Mouse (Mus musculus) forebrain, embryonic 14.5 days (tissue): ENCODE measurements at regions not wholly inside any gene's neighbourhood (a gene's known extent, or its start where the extent isn't known, plus 50 kb on each side); places are given as distances from the start of the nearest gene placed in this dataset.
A peak's percentile ranks its signal among the peaks of the same experiment; 100 is the strongest.

Experiments used
- ATAC-seq: fragments of 200-750 bp; cut with Nextera tagmentation; 2 replicates; pipeline ENCODE4 v1.8.0; 2017; ENCODE audit warnings: mild to moderate bottlenecking, moderate library complexity
- DNase-seq: peaks from one replicate; pipeline ENCODE4 v3.0.0-alpha.2; 2015; ENCODE audit warnings: low spot score
- H3K27ac ChIP-seq: fragments of 300-500 bp; sonication (generic); 2 replicates; pipeline ENCODE4 v1.5.1; 2014; ENCODE audit warnings: low read depth, mild to moderate bottlenecking, control low read depth, low read length, moderate library complexity
- H3K27me3 ChIP-seq: fragments of 300-500 bp; sonication (generic); replicated peaks from 2 replicates; pipeline ENCODE4 v1.6.1; 2014; ENCODE audit warnings: low read length, control low read depth, mixed read lengths; ENCODE audit not compliant: control insufficient read depth, insufficient read depth
- H3K36me3 ChIP-seq: fragments of 300-500 bp; sonication (generic); 2 replicates; pipeline ENCODE4 v1.6.1; 2014; ENCODE audit warnings: low read length, control low read depth; ENCODE audit not compliant: control insufficient read depth, insufficient read depth
- H3K4me1 ChIP-seq: fragments of 300-500 bp; sonication (generic); 2 replicates; pipeline ENCODE4 v1.6.1; 2014; ENCODE audit warnings: antibody characterized with exemption, low read length, control low read depth; ENCODE audit not compliant: control insufficient read depth, insufficient read depth
- H3K4me2 ChIP-seq: fragments of 300-500 bp; sonication (generic); 2 replicates; pipeline ENCODE4 v1.6.1; 2014; ENCODE audit warnings: mild to moderate bottlenecking, control low read depth, low read length
- H3K4me3 ChIP-seq: fragments of 300-500 bp; sonication (generic); 2 replicates; pipeline ENCODE4 v1.5.1; 2014; ENCODE audit warnings: low read depth, low read length, control low read depth
- H3K9ac ChIP-seq: fragments of 300-500 bp; sonication (generic); 2 replicates; pipeline ENCODE4 v1.6.1; 2014; ENCODE audit warnings: mild to moderate bottlenecking, low read length, control low read depth, moderate library complexity
- H3K9me3 ChIP-seq: fragments of 300-500 bp; sonication (generic); replicated peaks from 2 replicates; pipeline ENCODE4 v1.6.1; 2016; ENCODE audit warnings: low read length, control low read depth, mixed read lengths; ENCODE audit not compliant: control insufficient read depth
- WGBS: fragments of 180-500 bp; shearing (Covaris S2); extraction: QIAGEN DNeasy Blood & Tissue Kit; methylation state at CpG from one replicate; pipeline ENCODE4 v1.1.7; 2014; 5-methylcytosine and 5-hydroxymethylcytosine counted together

- Histone ChIP-seq H3K9me3 (no peaks in the 10 kb centered on the region), H3K4me2 (no peak overlapping the region), H3K9ac (no peak overlapping the region), H3K27ac (no peak overlapping the region), H3K36me3 (no peaks in the 10 kb centered on the region), H3K27me3 (no peaks in the 10 kb centered on the region), H3K4me1 (no peaks in the 10 kb centered on the region), H3K4me3 (no peak overlapping the region)
- ATAC-seq (no peak), DNase-seq (no peak)
- 96% methylated on average over 2 of the region's 2 CpGs for WGBS
These were observed 412.7 kb upstream of the Gm11042 start for GRCm38 (mm10) chr12:74728866-74729265.

DNA sequence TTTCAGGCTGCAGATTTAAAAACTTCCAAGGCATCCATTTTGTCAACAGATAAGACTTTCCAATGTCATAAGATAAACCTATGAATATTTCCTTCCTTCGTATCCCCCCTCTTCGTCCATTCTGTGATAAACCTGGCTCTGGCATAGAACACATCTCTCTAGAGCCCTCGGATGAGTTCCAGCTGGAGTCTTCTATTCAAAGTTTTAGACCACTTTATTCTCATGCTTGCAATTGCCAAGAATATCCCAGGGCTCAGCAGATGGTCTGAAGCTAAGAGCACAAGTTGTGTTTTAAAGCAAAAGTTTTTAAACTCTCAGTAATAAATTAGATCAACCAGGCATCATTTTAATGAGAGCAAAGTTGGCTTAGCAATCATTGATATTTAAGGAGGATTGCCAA lies 363.0 kb upstream of the Gm11042 start:
- no peaks in the 10 kb centered on the region for H3K4me1 ChIP-seq
- no peak overlapping the region for H3K4me2 ChIP-seq
- 91% methylated on average over 3 of the region's 3 CpGs for WGBS
- ATAC-seq (no peak), DNase-seq (no peak)
- no peak overlapping the region for H3K27ac ChIP-seq
- H3K36me3 ChIP-seq: no peaks in the 10 kb centered on the region
- no peaks in the 10 kb centered on the region for H3K27me3 ChIP-seq
- no peaks in the 10 kb centered on the region for H3K9me3 ChIP-seq
- no peak overlapping the region for H3K4me3 ChIP-seq
- H3K9ac ChIP-seq: no peak overlapping the region

DNA sequence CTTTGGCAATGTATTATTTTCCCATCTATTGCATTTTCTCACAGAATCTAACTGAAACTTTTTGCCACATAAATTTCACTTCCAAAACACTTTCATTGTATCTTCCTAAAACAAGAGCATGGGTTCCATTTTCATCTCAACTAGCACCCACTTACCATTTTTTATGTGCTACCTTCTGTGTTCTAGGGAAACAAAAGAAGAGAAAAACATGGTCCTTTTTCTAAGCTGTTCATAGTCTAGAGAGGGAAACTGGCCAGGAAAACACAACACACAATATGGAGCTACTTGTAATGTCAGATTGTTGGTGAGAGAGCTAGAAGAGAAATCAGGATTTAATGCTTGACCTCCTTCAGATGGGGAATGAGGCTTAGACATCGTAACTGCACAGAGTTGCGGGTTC lies 361.6 kb upstream of the Gm11042 start:
- no peaks in the 10 kb centered on the region for H3K9me3 ChIP-seq
- ATAC-seq: no peak

DNA sequence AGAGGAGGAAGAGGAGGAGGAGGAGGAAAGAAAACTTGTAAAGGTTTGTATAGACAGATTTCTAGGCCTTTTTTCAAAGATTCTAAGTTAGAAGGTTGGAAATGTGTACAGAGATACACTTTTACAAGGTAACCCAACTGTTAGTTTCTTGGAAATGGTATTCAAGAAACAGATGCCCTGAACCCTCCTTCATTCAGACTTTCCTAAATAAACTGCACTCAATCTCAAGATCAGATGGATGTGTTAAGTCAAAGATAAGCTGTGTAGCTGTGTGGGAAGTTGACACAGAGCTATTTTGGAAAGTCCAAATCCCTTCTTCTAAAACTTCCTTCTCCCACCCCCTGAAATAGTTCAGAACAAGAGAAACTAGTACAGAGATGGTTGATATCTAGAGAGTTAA lies 342.2 kb upstream of the Gm11042 start:
- H3K4me3 ChIP-seq: no peak overlapping the region
- H3K9ac ChIP-seq: no peak overlapping the region
- H3K9me3 ChIP-seq: no peaks in the 10 kb centered on the region
- no peaks in the 10 kb centered on the region for H3K4me1 ChIP-seq
- no peaks in the 10 kb centered on the region for H3K27me3 ChIP-seq
- H3K27ac ChIP-seq: no peak overlapping the region
- DNase-seq (no peak), ATAC-seq (no peak)
- H3K4me2 ChIP-seq: no peak overlapping the region
- H3K36me3 ChIP-seq: no peaks in the 10 kb centered on the region

More for the DNA sequence above, 361.6 kb upstream of the Gm11042 start:
- no peaks in the 10 kb centered on the region for H3K36me3 ChIP-seq
- no peak overlapping the region for H3K27ac ChIP-seq
- H3K4me1 ChIP-seq: no peaks in the 10 kb centered on the region
- WGBS: 85% methylated on average over 2 of the region's 2 CpGs
- H3K4me3 ChIP-seq: no peak overlapping the region
- no peaks in the 10 kb centered on the region for H3K27me3 ChIP-seq
- H3K4me2 ChIP-seq: no peak overlapping the region
- H3K9ac ChIP-seq: no peak overlapping the region
- DNase-seq: no peak

DNA sequence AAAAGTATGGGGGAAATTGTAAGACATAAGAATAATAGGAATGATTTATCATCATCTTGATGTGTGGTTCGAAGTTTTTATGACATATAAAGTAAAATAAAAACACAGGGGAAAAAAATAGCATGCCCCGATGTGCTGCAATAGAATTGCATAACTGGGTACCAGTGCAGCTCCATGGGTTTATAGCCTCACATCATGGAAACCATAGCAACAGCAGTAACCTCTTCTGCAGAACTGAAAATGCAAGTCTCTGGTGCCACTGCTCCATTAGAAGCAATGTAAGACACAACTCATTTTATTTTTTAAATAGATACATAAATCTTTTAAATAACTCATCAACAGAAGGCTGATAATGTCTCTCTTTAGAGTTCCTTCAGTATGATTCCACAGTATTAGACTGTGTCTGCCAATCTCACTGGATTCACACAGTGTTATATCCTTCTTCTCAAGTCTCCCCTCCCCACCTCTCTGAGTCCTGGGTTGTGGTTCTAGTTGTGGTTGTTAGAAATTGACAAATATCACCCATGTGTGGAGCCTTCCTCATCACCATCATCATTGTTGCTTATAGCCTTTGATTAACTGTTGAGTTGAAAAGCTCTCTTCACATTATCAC lies 340.9 kb upstream of the Gm11042 start:
- H3K4me3 ChIP-seq: no peak overlapping the region

GRCm38 (mm10) chr12:74651256-74651655 lies 335.1 kb upstream of the Gm11042 start:
- 81% methylated on average over 1 of the region's 1 CpGs for WGBS
- ATAC-seq: no peak
- no peak overlapping the region for H3K4me3 ChIP-seq

More for the DNA sequence above, 340.9 kb upstream of the Gm11042 start:
- no peaks in the 10 kb centered on the region for H3K4me1 ChIP-seq
- H3K9ac ChIP-seq: no peak overlapping the region
- no peaks in the 10 kb centered on the region for H3K9me3 ChIP-seq
- whole genome bisulfite sequencing: 81% methylated on average over 2 of the region's 2 CpGs
- peak; percentile 8 for DNase-seq
- H3K27ac ChIP-seq: no peak overlapping the region
- no peaks in the 10 kb centered on the region for H3K36me3 ChIP-seq
- H3K27me3 ChIP-seq: no peaks in the 10 kb centered on the region
- no peak overlapping the region for H3K4me2 ChIP-seq
- ATAC-seq: no peak

GRCm38 (mm10) chr12:74632827-74633226 lies 316.6 kb upstream of the Gm11042 start:
- Histone ChIP-seq H3K4me2 (no peak overlapping the region), H3K4me3 (no peak overlapping the region), H3K27ac (no peak overlapping the region), H3K4me1 (no peaks in the 10 kb centered on the region), H3K36me3 (no peaks in the 10 kb centered on the region), H3K27me3 (no peaks in the 10 kb centered on the region), H3K9ac (no peak overlapping the region), H3K9me3 (no peaks in the 10 kb centered on the region)
- 69% methylated on average over 2 of the region's 2 CpGs for WGBS
- no peak for ATAC-seq
- no peak for DNase-seq

More at GRCm38 (mm10) chr12:74651256-74651655, 335.1 kb upstream of the Gm11042 start:
- Histone ChIP-seq H3K27ac (no peak overlapping the region), H3K9me3 (no peaks in the 10 kb centered on the region), H3K36me3 (no peaks in the 10 kb centered on the region), H3K4me2 (no peak overlapping the region), H3K9ac (no peak overlapping the region), H3K27me3 (no peaks in the 10 kb centered on the region), H3K4me1 (no peaks in the 10 kb centered on the region)
- DNase-seq: no peak

DNA sequence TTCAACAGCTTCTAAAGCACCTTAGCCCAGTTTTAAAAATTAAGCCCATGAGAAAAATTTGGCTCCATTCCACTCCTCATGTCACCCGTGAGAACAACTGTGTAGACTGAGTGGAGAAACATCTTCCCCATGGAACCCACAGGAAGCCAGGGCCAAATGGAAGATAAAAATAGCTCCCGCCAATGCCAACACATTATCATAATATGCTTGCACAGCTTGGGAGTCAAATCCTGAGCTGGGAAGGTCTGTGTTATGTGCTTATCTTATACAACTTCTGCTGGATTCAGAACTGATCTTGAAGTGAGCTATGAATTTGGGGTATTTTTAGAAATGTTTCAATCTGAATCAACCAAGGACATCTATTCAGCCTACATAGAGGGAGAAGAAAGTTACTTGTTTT lies 279.0 kb upstream of the Gm11042 start:
- H3K27me3 ChIP-seq: no peaks in the 10 kb centered on the region
- WGBS: 84% methylated on average over 2 of the region's 2 CpGs
- H3K4me3 ChIP-seq: no peak overlapping the region
- no peaks in the 10 kb centered on the region for H3K36me3 ChIP-seq
- H3K9ac ChIP-seq: no peak overlapping the region
- H3K27ac ChIP-seq: no peak overlapping the region
- DNase-seq (peak; percentile 4), ATAC-seq (no peak)
- no peak overlapping the region for H3K4me2 ChIP-seq
- no peaks in the 10 kb centered on the region for H3K4me1 ChIP-seq
- H3K9me3 ChIP-seq: no peaks in the 10 kb centered on the region

GRCm38 (mm10) chr12:74554599-74554998 lies 238.4 kb upstream of the Gm11042 start:
- Histone ChIP-seq H3K27me3 (no peaks in the 10 kb centered on the region), H3K4me2 (no peak overlapping the region), H3K36me3 (no peaks in the 10 kb centered on the region), H3K9ac (no peak overlapping the region), H3K27ac (no peak overlapping the region), H3K4me3 (no peak overlapping the region), H3K4me1 (no peaks in the 10 kb centered on the region), H3K9me3 (no peaks in the 10 kb centered on the region)
- DNase-seq: no peak
- no peak for ATAC-seq
- WGBS: 90% methylated on average over 2 of the region's 2 CpGs
